Mouse (Mus musculus): Measurements from ENCODE around the gene Anks6.

The Anks6 gene

GRCm38 (mm10) chr4:46990281-46991015 lies 66.8 kb downstream of the Anks6 start:
- DNase-seq (ENCODE audit: low spot score in 2 of 2): peak in 1 of 2 experiments; percentile 66

GRCm38 (mm10) chr4:46989842-46990241 lies 67.4 kb downstream of the Anks6 start:
- DNase-seq (ENCODE audit: low spot score in 2 of 2): peak; percentile 72 to 79

- DNase-seq (ENCODE audit: low spot score in 2 of 2): no peak
These were observed 68.4 kb downstream of the Anks6 start for GRCm38 (mm10) chr4:46988824-46989223.

- no peak for DNase-seq (ENCODE audit: low spot score in 2 of 2)
These were observed 69.0 kb downstream of the Anks6 start for GRCm38 (mm10) chr4:46988257-46988656.

- DNase-seq (ENCODE audit: low spot score in 2 of 2): no peak
These were observed 69.4 kb downstream of the Anks6 start for GRCm38 (mm10) chr4:46987809-46988208.

- DNase-seq (ENCODE audit: low spot score in 2 of 2): no peak
These were observed 71.2 kb downstream of the Anks6 start for GRCm38 (mm10) chr4:46986054-46986453.

- peak in 1 of 2 experiments; percentile 35 for DNase-seq (ENCODE audit: low spot score in 2 of 2)
These were observed 74.3 kb downstream of the Anks6 start for GRCm38 (mm10) chr4:46982912-46983311.

GRCm38 (mm10) chr4:46982094-46982493 lies 75.1 kb downstream of the Anks6 start:
- DNase-seq (ENCODE audit: low spot score in 2 of 2): no peak

- no peak for DNase-seq (ENCODE audit: low spot score in 2 of 2)
These were observed 78.9 kb downstream of the Anks6 start for GRCm38 (mm10) chr4:46978371-46978770.

GRCm38 (mm10) chr4:46977161-46977560 lies 80.1 kb downstream of the Anks6 start:
- DNase-seq (ENCODE audit: low spot score in 2 of 2): no peak

- DNase-seq (ENCODE audit: low spot score in 2 of 2): no peak
These were observed 80.6 kb downstream of the Anks6 start for GRCm38 (mm10) chr4:46976671-46977071.

- no peak for DNase-seq (ENCODE audit: low spot score in 2 of 2)
These were observed 83.9 kb downstream of the Anks6 start for GRCm38 (mm10) chr4:46973322-46973721.

- no peak for DNase-seq (ENCODE audit: low spot score in 2 of 2)
These were observed 89.2 kb downstream of the Anks6 start for GRCm38 (mm10) chr4:46967981-46968380.

GRCm38 (mm10) chr4:46966551-46966950 lies 90.7 kb downstream of the Anks6 start:
- no peak for DNase-seq (ENCODE audit: low spot score in 2 of 2)
